Mouse (Mus musculus) neural tube, embryonic 12.5 days (tissue): ENCODE results near the gene Pank1. TPM values are rescaled to one million over a fixed set of nuclear protein-coding genes. Genes with fewer than 3 reads are reported as not detected.

Experiments
- ATAC-seq: fragments of 200-750 bp; cut with Nextera tagmentation; 2 replicates; pipeline ENCODE4 v1.8.0; 2017; ENCODE audit warnings: low read depth, mild to moderate bottlenecking, moderate TSS enrichment, moderate library complexity; ENCODE audit not compliant: low FRiP score
- H3K27ac ChIP-seq: fragments of 300-500 bp; sonication (generic); 2 replicates; pipeline ENCODE4 v1.5.1; 2016
- H3K27me3 ChIP-seq: fragments of 300-500 bp; sonication (generic); replicated peaks from 2 replicates; pipeline ENCODE4 v1.6.1; 2016; ENCODE audit warnings: mild to moderate bottlenecking
- H3K36me3 ChIP-seq: fragments of 300-500 bp; sonication (generic); 2 replicates; pipeline ENCODE4 v1.6.1; 2016; ENCODE audit warnings: mild to moderate bottlenecking
- H3K4me1 ChIP-seq: fragments of 300-500 bp; sonication (generic); 2 replicates; pipeline ENCODE4 v1.6.1; 2016
- H3K4me2 ChIP-seq: fragments of 300-500 bp; sonication (generic); replicated peaks from 2 replicates; pipeline ENCODE4 v1.6.1; 2016; ENCODE audit warnings: mild to moderate bottlenecking
- H3K4me3 ChIP-seq: fragments of 300-500 bp; sonication (generic); 2 replicates; pipeline ENCODE4 v1.5.1; 2016
- H3K9ac ChIP-seq: fragments of 300-500 bp; sonication (generic); 2 replicates; pipeline ENCODE4 v1.6.1; 2016; ENCODE audit warnings: mild to moderate bottlenecking
- H3K9me3 ChIP-seq: fragments of 300-500 bp; sonication (generic); 2 replicates; pipeline ENCODE4 v1.6.1; 2016; ENCODE audit warnings: mild to moderate bottlenecking
- WGBS: fragments of 180-500 bp; shearing (Covaris S2); methylation state at CpG from one replicate; pipeline ENCODE4 v1.1.7; 2016; 5-methylcytosine and 5-hydroxymethylcytosine counted together
- polyA plus RNA-seq: library from polyadenylated mRNA; unstranded; fragments of >200 nt; fragmentation: Nextera tagmentation; extraction: Ambion mirVana; gene quantifications from 2 replicates; pipeline ENCODE4 v1.2.1, GENCODE M21; 2016

Pank1 gene
- polyA plus RNA-seq, 1 experiment from 2014 or later: 9.9 TPM

GRCm38 (mm10) chr19:34844047-34844446 is 35.2 kb downstream of the Pank1 start:
- H3K4me1 ChIP-seq: no peaks in the 10 kb centered on the region
- H3K27me3 ChIP-seq: no peaks in the 10 kb centered on the region
- H3K27ac ChIP-seq: no peak overlapping the region
- H3K4me3 ChIP-seq: no peak overlapping the region
- 85% methylated on average over 9 of the region's 9 CpGs for WGBS
- H3K9ac ChIP-seq: no peak overlapping the region
- peaks cover 10% of the 10 kb centered on the region for H3K36me3 ChIP-seq
- ATAC-seq: no peak
- no peak overlapping the region for H3K4me2 ChIP-seq
- H3K9me3 ChIP-seq: no peaks in the 10 kb centered on the region

DNA sequence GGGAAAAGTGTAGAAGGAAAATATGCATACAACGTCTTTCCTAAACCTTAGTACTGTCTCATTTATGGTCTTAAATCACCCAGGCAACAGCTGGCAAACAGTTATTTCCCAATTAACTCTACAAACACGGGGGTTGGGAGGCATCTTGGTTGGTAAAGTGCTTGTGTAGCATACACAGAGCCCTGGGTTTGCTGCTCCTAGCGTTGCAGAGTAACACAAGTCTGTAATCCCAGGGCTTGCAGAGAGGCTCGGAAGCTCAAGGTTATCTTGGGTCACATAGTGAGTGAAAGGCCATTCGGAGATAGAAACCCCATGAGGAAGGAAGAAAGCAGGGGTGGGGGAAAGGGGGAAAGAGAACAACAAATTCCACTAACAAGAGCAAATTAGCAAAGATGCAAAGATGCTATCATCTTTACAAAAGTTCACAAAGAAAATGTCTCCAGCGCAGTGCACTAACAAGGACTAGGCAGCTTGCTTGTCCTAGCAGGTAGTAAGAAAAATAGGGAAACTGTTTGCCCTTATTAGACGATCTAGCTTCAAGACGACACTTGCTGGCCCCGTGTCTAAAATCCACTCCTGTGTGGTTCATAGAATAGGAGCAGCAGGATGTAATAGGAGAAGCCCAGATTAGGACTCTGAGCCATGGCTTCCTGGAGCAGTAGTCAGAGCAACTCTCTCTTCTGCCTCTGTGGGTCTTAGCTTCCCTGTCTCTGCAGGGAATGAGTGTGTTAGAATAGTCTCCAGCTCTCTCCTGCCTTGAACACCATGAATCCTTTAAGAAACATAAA is 37.3 kb downstream of the Pank1 start:
- H3K9me3 ChIP-seq: no peaks in the 10 kb centered on the region
- no peak overlapping the region for H3K4me2 ChIP-seq
- no peak overlapping the region for H3K4me3 ChIP-seq
- H3K9ac ChIP-seq: no peak overlapping the region
- no peaks in the 10 kb centered on the region for H3K27me3 ChIP-seq
- H3K4me1 ChIP-seq: no peaks in the 10 kb centered on the region
- H3K27ac ChIP-seq: no peak overlapping the region
- H3K36me3 ChIP-seq: peaks cover 10% of the 10 kb centered on the region
- WGBS: 65% methylated on average over 9 of the region's 9 CpGs
- no peak for ATAC-seq

- no peak for ATAC-seq
- Histone ChIP-seq H3K4me1 (no peaks in the 10 kb centered on the region), H3K4me2 (no peak overlapping the region), H3K36me3 (peaks cover 10% of the 10 kb centered on the region), H3K27ac (no peak overlapping the region), H3K27me3 (no peaks in the 10 kb centered on the region), H3K9ac (no peak overlapping the region), H3K4me3 (no peak overlapping the region), H3K9me3 (no peaks in the 10 kb centered on the region)
- WGBS: 93% methylated on average over 9 of the region's 9 CpGs
Measured at GRCm38 (mm10) chr19:34838624-34839023, 40.6 kb downstream of the Pank1 start.

DNA sequence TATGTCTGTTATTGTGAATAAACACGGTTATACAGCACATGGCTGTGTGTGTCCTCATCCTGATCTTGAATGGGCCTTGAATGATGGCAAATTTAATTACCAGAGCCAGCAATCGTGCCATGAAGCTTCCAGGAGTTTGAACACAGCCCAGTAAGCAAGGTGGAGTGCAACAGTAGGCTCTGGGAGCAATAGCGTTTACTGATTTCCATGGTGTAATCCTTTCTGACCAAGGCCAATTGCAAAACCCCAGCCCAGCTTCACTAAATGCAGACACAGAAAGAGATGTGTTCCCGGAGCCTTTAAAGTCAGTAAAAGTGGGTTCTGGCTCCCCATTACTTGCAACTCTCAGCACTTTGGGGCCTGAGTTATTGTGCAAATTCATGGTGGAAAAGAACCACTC is 47.6 kb downstream of the Pank1 start:
- Histone ChIP-seq H3K27ac (no peak overlapping the region), H3K9ac (no peak overlapping the region), H3K36me3 (peaks cover 5% of the 10 kb centered on the region; the same call in 1 of the 2 replicates), H3K4me1 (no peaks in the 10 kb centered on the region), H3K27me3 (no peaks in the 10 kb centered on the region), H3K9me3 (no peaks in the 10 kb centered on the region), H3K4me3 (no peak overlapping the region), H3K4me2 (no peak overlapping the region)
- WGBS: 92% methylated on average over 4 of the region's 4 CpGs
- no peak for ATAC-seq

GRCm38 (mm10) chr19:34827916-34828635 is 51.2 kb downstream of the Pank1 start:
- no peak overlapping the region for H3K9ac ChIP-seq
- H3K27me3 ChIP-seq: no peaks in the 10 kb centered on the region
- H3K27ac ChIP-seq: no peak overlapping the region
- no peaks in the 10 kb centered on the region for H3K9me3 ChIP-seq
- no peaks in the 10 kb centered on the region for H3K4me1 ChIP-seq
- ATAC-seq: no peak
- no peak overlapping the region for H3K4me2 ChIP-seq
- no peak overlapping the region for H3K4me3 ChIP-seq
- peaks cover 5% of the 10 kb centered on the region; the same call in 1 of the 2 replicates for H3K36me3 ChIP-seq
- WGBS: 94% methylated on average over 5 of the region's 5 CpGs

DNA sequence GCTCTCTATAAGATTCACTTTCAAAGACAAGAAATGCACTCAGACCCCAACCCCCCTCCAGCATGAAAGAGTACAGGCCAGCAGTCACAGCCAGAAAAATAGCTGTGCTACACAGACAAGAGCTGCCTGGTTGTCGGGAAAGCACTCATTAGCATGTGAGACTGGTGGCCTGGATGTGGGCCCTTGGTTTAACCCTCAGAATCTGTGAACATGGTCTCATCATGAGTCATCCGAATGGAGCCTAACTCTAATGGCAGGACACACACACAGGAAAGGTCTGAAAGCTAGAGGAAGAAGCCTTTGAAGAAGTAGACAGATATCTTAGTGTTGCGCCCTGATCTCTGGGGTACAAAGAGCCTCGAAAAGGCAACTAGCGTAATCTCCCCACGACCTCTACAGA is 51.8 kb downstream of the Pank1 start:
- H3K36me3 ChIP-seq: peaks cover 5% of the 10 kb centered on the region; the same call in 1 of the 2 replicates
- no peak overlapping the region for H3K4me3 ChIP-seq
- H3K9me3 ChIP-seq: no peaks in the 10 kb centered on the region
- no peaks in the 10 kb centered on the region for H3K27me3 ChIP-seq
- H3K4me1 ChIP-seq: no peaks in the 10 kb centered on the region
- H3K4me2 ChIP-seq: no peak overlapping the region
- no peak overlapping the region for H3K9ac ChIP-seq
- WGBS: 91% methylated on average over 6 of the region's 6 CpGs
- no peak overlapping the region for H3K27ac ChIP-seq
- ATAC-seq: no peak

- H3K4me3 ChIP-seq: no peak overlapping the region
- no peak for ATAC-seq
- H3K4me1 ChIP-seq: no peaks in the 10 kb centered on the region
- 78% methylated on average over 13 of the region's 13 CpGs for WGBS
- no peak overlapping the region for H3K27ac ChIP-seq
- no peak overlapping the region for H3K9ac ChIP-seq
- H3K27me3 ChIP-seq: no peaks in the 10 kb centered on the region
- no peak overlapping the region for H3K4me2 ChIP-seq
- peaks cover 5% of the 10 kb centered on the region; the same call in 1 of the 2 replicates for H3K36me3 ChIP-seq
- H3K9me3 ChIP-seq: no peaks in the 10 kb centered on the region
Measured at GRCm38 (mm10) chr19:34825946-34826655, 53.2 kb downstream of the Pank1 start.

GRCm38 (mm10) chr19:34819577-34820170 is 59.6 kb downstream of the Pank1 start:
- no peaks in the 10 kb centered on the region for H3K27me3 ChIP-seq
- H3K27ac ChIP-seq: no peak overlapping the region
- H3K4me2 ChIP-seq: no peak overlapping the region
- no peaks in the 10 kb centered on the region for H3K9me3 ChIP-seq
- peaks cover 6% of the 10 kb centered on the region; the same call in 1 of the 2 replicates for H3K36me3 ChIP-seq
- 90% methylated on average over 5 of the region's 5 CpGs for WGBS
- no peak overlapping the region for H3K4me3 ChIP-seq
- H3K4me1 ChIP-seq: no peaks in the 10 kb centered on the region
- ATAC-seq: no peak
- H3K9ac ChIP-seq: no peak overlapping the region

GRCm38 (mm10) chr19:34815371-34815770 is 63.9 kb downstream of the Pank1 start:
- Histone ChIP-seq H3K9ac (no peak overlapping the region), H3K4me2 (no peak overlapping the region), H3K27ac (no peak overlapping the region), H3K4me1 (no peaks in the 10 kb centered on the region), H3K4me3 (no peak overlapping the region), H3K36me3 (peaks cover 11% of the 10 kb centered on the region; the same call in 1 of the 2 replicates), H3K27me3 (no peaks in the 10 kb centered on the region), H3K9me3 (no peaks in the 10 kb centered on the region)
- WGBS: 81% methylated on average over 4 of the region's 4 CpGs
- ATAC-seq: no peak

DNA sequence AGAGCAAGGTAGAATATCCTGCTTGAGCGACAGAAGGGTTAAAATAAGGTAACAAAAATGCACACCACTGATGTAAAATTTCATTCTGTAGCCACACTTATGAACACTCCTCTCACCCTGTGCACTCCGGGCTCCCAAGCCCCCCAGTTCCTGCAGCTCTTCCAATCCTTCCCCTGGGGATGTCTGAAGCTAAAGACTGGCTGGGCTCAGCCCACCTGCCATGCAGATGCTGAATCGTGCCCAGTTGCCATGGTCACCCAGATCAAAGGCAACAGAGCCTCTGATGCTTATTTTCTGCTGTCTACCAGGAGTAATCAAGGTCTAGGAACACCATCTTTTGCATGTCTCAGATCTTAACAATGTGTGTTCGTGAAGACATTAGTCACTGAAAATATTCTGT is 64.6 kb downstream of the Pank1 start:
- Histone ChIP-seq H3K9ac (no peak overlapping the region), H3K27me3 (no peaks in the 10 kb centered on the region), H3K4me2 (no peak overlapping the region), H3K4me1 (no peaks in the 10 kb centered on the region), H3K36me3 (0 out of 2 replicates have a peak, but pooled peaks cover 10% of the 10 kb centered on the region), H3K4me3 (no peak overlapping the region), H3K27ac (no peak overlapping the region), H3K9me3 (no peaks in the 10 kb centered on the region)
- WGBS: 39% methylated on average over 4 of the region's 4 CpGs
- ATAC-seq: no peak

DNA sequence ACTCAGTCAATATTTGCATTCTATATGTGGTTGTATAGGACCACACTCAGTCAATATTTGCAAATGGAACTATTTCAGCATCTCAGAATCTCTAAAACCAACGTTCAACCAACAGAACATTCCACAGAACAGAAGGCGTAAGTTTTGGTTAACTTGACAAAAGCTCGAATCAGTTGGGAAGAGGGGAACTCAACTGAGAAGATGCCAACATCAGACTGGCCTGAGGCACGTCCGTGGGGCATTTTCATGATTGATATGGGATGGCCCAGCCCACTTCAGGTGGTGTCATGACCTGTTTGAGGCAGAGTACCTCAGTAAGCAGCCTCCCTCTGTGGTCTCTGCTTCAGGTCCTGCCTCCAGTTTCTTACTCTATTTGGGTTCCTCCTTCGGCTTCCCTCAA is 65.3 kb downstream of the Pank1 start:
- Histone ChIP-seq H3K4me2 (no peak overlapping the region), H3K27me3 (no peaks in the 10 kb centered on the region), H3K9ac (no peak overlapping the region), H3K4me1 (no peaks in the 10 kb centered on the region), H3K4me3 (no peak overlapping the region), H3K9me3 (no peaks in the 10 kb centered on the region), H3K27ac (no peak overlapping the region), H3K36me3 (0 out of 2 replicates have a peak, but pooled peaks cover 5% of the 10 kb centered on the region)
- no peak for ATAC-seq
- 91% methylated on average over 6 of the region's 6 CpGs for WGBS

- 0 out of 2 replicates have a peak, but pooled peaks cover 5% of the 10 kb centered on the region for H3K36me3 ChIP-seq
- H3K4me2 ChIP-seq: no peak overlapping the region
- 96% methylated on average over 2 of the region's 2 CpGs for WGBS
- H3K27me3 ChIP-seq: no peaks in the 10 kb centered on the region
- no peaks in the 10 kb centered on the region for H3K4me1 ChIP-seq
- no peak overlapping the region for H3K9ac ChIP-seq
- H3K4me3 ChIP-seq: no peak overlapping the region
- no peaks in the 10 kb centered on the region for H3K9me3 ChIP-seq
- no peak overlapping the region for H3K27ac ChIP-seq
- ATAC-seq: no peak
Measured at GRCm38 (mm10) chr19:34813533-34813932, 65.7 kb downstream of the Pank1 start.
